Mouse (Mus musculus) E14TG2a.4 (cell line): ENCODE measurements around the gene Pfkp.

ENCODE experiments used
- CTCF ChIP-seq: conservative IDR thresholded peaks from 2 replicates; pipeline ENCODE4 v1.5.1; 2014; ENCODE audit warnings: low read length
- NANOG ChIP-seq: IDR thresholded peaks from 2 replicates; pipeline ENCODE4 v1.6.1; 2014; ENCODE audit warnings: borderline replicate concordance, low read length, mixed read lengths
- POU5F1 ChIP-seq: IDR thresholded peaks from 2 replicates; pipeline ENCODE4 v1.6.1; 2014; ENCODE audit warnings: low read length, borderline replicate concordance

- TF ChIP-seq CTCF = no peak
- TF ChIP-seq NANOG = no peak
- TF ChIP-seq POU5F1 = no peak
These were observed 15.6 kb downstream of the Pfkp start for GRCm38 (mm10) chr13:6632935-6633334.
